Mouse (Mus musculus) frontal cortex, adult (tissue): ENCODE results near the gene Morc1.
A peak's percentile ranks its signal among the peaks of the same experiment; 100 is the strongest.

Source experiments
- ATAC-seq: cut with Nextera tagmentation; 2 replicates; pipeline ENCODE4 v1.9.2; 2017; ENCODE audit warnings: mild to moderate bottlenecking, moderate library complexity, mixed read lengths; ENCODE audit not compliant: low TSS enrichment

Gene Morc1

DNA sequence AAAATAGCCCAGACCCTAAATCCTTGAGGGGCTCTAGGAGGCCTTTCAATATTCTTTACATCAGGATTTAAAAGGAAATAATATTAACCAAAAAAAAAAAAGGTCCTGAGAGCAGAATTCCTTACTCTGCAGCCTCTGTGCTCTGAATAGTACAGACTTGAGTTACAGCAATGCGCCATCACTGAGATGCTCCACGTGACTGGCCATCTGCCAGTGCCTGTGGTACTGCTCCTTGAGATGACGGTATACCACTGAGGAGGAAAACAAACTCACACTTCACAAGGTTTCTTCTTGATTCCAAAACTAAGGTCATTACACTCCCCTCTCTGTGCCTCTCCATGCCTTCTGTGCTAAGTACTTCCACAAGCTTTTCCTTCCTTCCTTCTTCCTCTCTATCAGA, 195.1 kb downstream of the Morc1 start:
- no peak for ATAC-seq

- no peak for ATAC-seq
These were observed 196.3 kb downstream of the Morc1 start for GRCm38 (mm10) chr16:48627296-48627695.

DNA sequence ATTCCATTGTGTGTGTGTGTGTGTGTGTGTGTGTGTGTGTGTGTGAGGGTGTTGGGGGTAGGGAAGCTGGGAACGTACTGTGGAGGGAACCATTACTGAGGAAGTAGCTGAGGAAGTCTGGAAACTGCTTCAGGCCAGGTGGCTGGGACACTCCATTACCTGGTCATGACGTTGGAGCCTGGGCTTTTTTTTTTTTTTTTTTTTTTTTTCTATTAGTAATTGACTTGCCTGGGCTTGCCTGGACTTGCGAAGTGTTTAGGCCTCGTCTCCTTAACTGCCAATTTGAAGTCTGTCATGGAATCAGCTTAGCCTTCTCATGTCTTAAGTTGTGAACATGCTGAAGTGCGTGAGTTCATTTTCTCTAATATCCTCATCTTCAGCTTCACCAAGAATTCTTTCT, 198.7 kb downstream of the Morc1 start:
- no peak for ATAC-seq

DNA sequence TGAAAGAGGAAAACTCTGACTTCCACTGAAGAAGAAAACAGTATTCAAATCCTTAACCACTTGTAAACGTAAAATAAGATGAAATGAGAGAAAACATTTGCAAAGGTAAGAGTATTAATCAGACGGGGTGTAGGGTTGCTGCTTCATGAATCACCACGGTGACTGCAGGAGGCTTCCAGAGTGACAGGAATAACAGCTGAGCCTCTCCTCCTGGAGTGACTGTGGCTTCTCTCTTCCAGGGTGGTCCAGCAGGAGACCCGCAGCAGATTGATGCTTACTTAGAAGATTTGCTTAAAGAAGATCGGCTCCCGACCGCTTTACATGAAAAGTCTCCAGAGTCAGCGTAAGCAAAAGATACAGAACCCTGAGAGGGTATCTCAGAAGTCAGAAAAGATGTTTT, 199.4 kb downstream of the Morc1 start:
- no peak for ATAC-seq

DNA sequence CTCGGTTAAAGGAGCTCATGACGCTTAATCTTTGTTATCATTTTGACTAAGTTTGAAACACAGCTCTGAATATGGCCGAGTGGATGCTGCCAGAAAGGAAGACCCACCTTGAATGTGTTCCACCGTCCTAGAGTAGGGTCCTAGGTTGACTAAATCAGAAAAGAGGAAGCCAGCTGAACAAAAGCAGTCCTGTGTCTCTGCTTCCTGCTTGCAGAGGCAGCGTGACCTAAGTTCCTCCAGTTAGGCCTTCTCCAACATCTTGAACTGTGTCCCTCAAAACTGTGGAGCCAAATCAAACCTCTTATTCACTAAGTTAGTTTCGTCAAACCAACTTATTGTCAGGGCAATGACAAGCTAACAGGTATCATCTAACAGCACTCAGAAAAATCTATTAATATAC, 201.3 kb downstream of the Morc1 start:
- ATAC-seq, result no peak

DNA sequence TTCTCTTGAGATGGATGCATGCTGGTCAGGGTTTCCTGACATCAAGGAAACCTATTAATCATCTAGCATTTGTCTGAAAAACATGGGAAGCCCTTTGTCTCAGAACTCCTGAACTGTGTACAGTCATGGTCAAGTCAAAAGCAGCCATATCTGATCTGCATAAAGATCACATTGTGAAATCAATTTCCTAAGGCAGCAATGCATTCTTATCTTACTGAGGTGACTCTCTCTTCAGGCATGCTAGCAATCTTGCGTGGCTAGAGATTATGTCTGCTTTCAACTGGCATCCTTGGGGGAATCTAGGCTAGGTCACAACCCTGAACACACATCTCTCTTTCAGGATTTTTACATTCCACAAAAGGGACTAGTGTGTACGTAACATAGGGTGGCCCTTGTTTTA, 215.2 kb downstream of the Morc1 start:
- no peak for ATAC-seq

DNA sequence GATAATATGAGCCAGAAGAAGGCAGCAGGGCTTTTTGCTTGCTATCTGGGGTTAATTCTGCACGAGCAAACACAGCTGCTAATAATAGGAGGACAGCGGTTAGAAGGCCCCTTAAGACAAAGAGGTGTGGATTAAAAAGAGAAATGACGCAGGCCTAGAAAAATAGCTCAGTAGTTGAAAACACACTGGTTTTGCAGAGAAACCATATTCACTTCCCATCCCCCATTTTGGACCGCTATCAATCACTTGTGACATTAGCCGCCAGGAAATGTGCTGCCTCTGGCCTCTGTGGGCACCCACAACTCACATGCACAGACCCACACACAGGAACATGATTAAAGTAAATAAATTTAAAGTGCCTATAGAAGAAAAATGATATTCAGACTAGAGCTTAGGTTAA, 240.7 kb downstream of the Morc1 start:
- no peak for ATAC-seq

- ATAC-seq, result no peak
These were observed 241.6 kb downstream of the Morc1 start for GRCm38 (mm10) chr16:48672664-48673063.

GRCm38 (mm10) chr16:48675607-48676006, 244.6 kb downstream of the Morc1 start:
- ATAC-seq, result peak; percentile 98

DNA sequence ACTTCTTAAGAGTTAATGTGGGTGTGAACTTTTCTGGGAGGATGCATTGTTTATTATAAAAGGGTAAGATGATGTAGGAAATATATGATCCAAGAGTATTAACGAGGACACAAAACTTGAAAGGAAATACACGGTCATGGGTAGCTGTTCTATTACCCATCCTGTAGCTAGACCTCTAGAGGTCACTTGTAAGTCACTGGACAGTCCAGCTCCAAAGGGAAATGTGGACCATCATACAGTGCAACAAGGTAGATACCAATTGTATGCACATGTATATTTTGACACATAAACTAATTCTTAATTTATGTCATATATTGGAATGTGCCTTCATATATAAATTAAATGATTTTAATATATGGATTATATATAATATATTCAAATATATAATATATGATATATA, 245.2 kb downstream of the Morc1 start:
- no peak for ATAC-seq

- no peak for ATAC-seq
These were observed 246.3 kb downstream of the Morc1 start for GRCm38 (mm10) chr16:48677381-48677780.

- no peak for ATAC-seq
These were observed 247.0 kb downstream of the Morc1 start for GRCm38 (mm10) chr16:48678029-48678428.
